Mouse (Mus musculus) bone marrow macrophage, adult 2 months (primary cell): ENCODE data around the gene Shisal1. TPM values are rescaled to one million over a fixed set of nuclear protein-coding genes. Genes with fewer than 3 reads are reported as not detected.

Source experiments
- H3K27ac ChIP-seq: 2 replicates; pipeline ENCODE4 v1.5.1; 2012; ENCODE audit warnings: low read depth, low read length; ENCODE audit not compliant: insufficient read depth
- H3K4me1 ChIP-seq: 2 replicates; pipeline ENCODE4 v1.6.1; 2012; ENCODE audit warnings: low read length; ENCODE audit not compliant: control insufficient read depth, insufficient read depth
- H3K4me3 ChIP-seq: 2 replicates; pipeline ENCODE4 v1.5.1; 2012; ENCODE audit warnings: mild to moderate bottlenecking, low read length, moderate library complexity; ENCODE audit not compliant: insufficient read depth
- CTCF ChIP-seq: IDR thresholded peaks from 2 replicates; pipeline ENCODE4 v1.5.1; 2012; ENCODE audit warnings: low read depth, mild to moderate bottlenecking, low read length, moderate library complexity
- POLR2A ChIP-seq: IDR thresholded peaks from 2 replicates; pipeline ENCODE4 v1.6.1; 2012; ENCODE audit warnings: mild to moderate bottlenecking, low read depth, low read length, borderline replicate concordance
- polyA plus RNA-seq: library from polyadenylated mRNA; stranded (reverse); fragments of >200 nt; gene quantifications from 2 replicates; pipeline ENCODE4 v1.2.4, GENCODE M21; 2012; ENCODE audit not compliant: missing spikeins, insufficient read depth, insufficient read length

Shisal1 gene
- polyA plus RNA-seq, 1 experiment = 0.12 TPM

- peaks cover 5% of the 10 kb centered on the region; the same call in 1 of the 2 replicates for H3K4me1 ChIP-seq
- no peak overlapping the region for H3K4me3 ChIP-seq
- H3K27ac ChIP-seq = no peak overlapping the region
- TF ChIP-seq POLR2A = no peak
- TF ChIP-seq CTCF = no peak
Measured at GRCm38 (mm10) chr15:84455286-84455685, 8.4 kb upstream of the Shisal1 start.

GRCm38 (mm10) chr15:84453091-84453490, 6.2 kb upstream of the Shisal1 start:
- H3K27ac ChIP-seq = no peak overlapping the region
- H3K4me3 ChIP-seq = no peak overlapping the region
- peaks cover 5% of the 10 kb centered on the region; the same call in 1 of the 2 replicates for H3K4me1 ChIP-seq
- TF ChIP-seq CTCF (no peak), POLR2A (no peak)

GRCm38 (mm10) chr15:84450441-84451183, 3.7 kb upstream of the Shisal1 start:
- no peak for TF ChIP-seq CTCF
- no peak for TF ChIP-seq POLR2A
- no peak overlapping the region for H3K4me3 ChIP-seq
- peaks cover 5% of the 10 kb centered on the region; the same call in 1 of the 2 replicates for H3K4me1 ChIP-seq
- no peak overlapping the region for H3K27ac ChIP-seq

- TF ChIP-seq CTCF = no peak
- no peak for TF ChIP-seq POLR2A
- Histone ChIP-seq H3K27ac (no peak overlapping the region), H3K4me3 (no peak overlapping the region), H3K4me1 (peaks cover 4% of the 10 kb centered on the region; the same call in 1 of the 2 replicates)
Measured at GRCm38 (mm10) chr15:84445812-84446716, 833 bp downstream of the Shisal1 start.

GRCm38 (mm10) chr15:84444181-84444580, 2.7 kb downstream of the Shisal1 start:
- Histone ChIP-seq H3K27ac (no peak overlapping the region), H3K4me1 (no peaks in the 10 kb centered on the region), H3K4me3 (no peak overlapping the region)
- TF ChIP-seq CTCF (no peak), POLR2A (no peak)

- no peak overlapping the region for H3K27ac ChIP-seq
- no peaks in the 10 kb centered on the region for H3K4me1 ChIP-seq
- no peak overlapping the region for H3K4me3 ChIP-seq
- no peak for TF ChIP-seq CTCF
- no peak for TF ChIP-seq POLR2A
Measured at GRCm38 (mm10) chr15:84443631-84444030, 3.3 kb downstream of the Shisal1 start.

GRCm38 (mm10) chr15:84441682-84442315, 5.1 kb downstream of the Shisal1 start:
- H3K4me3 ChIP-seq = no peak overlapping the region
- no peaks in the 10 kb centered on the region for H3K4me1 ChIP-seq
- H3K27ac ChIP-seq = no peak overlapping the region
- TF ChIP-seq POLR2A = no peak
- TF ChIP-seq CTCF = no peak

GRCm38 (mm10) chr15:84440820-84441219, 6.1 kb downstream of the Shisal1 start:
- H3K4me1 ChIP-seq = no peaks in the 10 kb centered on the region
- no peak for TF ChIP-seq CTCF
- TF ChIP-seq POLR2A = no peak
- no peak overlapping the region for H3K4me3 ChIP-seq
- H3K27ac ChIP-seq = no peak overlapping the region

GRCm38 (mm10) chr15:84433586-84434185, 13.2 kb downstream of the Shisal1 start:
- Histone ChIP-seq H3K4me1 (no peaks in the 10 kb centered on the region), H3K4me3 (no peak overlapping the region), H3K27ac (no peak overlapping the region)
- TF ChIP-seq CTCF (no peak), POLR2A (no peak)

GRCm38 (mm10) chr15:84430482-84430881, 16.4 kb downstream of the Shisal1 start:
- no peak overlapping the region for H3K4me3 ChIP-seq
- H3K27ac ChIP-seq = no peak overlapping the region
- H3K4me1 ChIP-seq = no peaks in the 10 kb centered on the region
- no peak for TF ChIP-seq POLR2A
- no peak for TF ChIP-seq CTCF
